Mouse (Mus musculus) lung, postnatal 10 days (tissue): Measurements from ENCODE around the gene Pcnx.
"Not testable (repeated sequence)": the region's sequence is repeated elsewhere in the genome, so short reads cannot be mapped to it uniquely, and the experiment has no call there.

Experiments used
- DNase-seq: peaks from one replicate; pipeline ENCODE4 v3.0.0; 2021

Gene Pcnx

DNA sequence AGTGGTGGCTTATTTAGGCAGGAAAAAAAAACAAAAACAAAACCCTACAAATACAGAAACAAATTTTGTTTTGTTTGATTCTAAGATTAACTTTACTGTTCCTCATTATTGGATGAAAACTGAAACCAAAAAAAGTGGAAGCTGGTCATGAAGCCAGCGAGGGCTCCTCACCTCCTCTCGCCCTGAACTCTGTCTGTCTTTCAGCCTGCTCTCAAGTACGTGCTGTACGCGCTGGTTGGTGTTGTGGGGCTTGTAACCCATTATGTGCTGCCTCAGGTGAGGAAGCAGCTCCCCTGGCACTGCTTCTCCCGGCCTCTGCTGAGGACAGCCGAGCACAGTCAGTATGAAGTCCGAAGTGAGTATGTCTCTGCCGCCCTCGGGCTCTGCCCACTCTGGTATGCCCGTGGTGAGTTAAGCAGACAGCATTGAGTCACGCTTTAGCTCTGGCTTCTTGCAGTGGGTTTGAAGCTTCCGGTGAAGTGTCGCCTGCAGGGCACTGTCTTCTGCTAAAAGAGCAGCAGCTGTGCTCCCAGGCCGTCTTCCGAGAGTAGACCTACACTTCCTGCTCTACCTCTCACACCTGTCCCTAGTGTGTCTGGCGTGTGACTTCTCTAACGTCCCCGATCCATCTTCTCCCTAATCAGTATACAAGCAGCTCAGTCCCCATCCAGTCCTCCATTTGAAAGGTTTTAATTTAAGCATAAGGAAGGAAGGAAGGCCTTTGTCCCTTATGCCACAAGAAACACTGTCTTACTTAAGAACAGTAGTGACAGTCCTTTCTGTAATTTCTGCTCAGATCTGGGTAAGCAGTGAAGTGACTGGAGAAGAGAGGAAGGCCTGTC lies 111.4 kb downstream of the Pcnx start:
- DNase-seq = no peak

DNA sequence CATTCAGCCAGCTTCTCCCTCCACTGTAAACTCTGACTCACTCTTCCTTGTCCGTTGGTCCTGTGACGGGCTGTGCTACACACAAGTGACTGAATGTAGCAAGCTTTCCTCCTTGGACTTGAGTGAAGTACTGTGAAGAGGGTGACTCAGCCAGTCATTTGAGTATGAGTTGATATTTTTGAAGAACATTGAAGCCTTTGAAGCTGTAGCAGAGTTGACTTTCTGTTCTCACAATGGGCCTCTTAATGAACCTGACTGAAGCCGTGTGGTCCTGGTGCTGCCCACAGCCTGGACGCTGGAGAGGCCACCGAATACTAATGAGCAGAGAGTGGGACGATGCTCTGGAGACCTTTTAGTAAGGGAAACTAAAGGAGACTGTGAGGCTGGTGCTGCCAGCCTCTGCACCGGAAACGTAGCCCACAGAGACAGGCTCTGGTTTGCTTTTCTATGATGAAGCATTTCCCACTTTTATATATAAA lies 112.1 kb downstream of the Pcnx start:
- DNase-seq = peak; percentile 68

DNA sequence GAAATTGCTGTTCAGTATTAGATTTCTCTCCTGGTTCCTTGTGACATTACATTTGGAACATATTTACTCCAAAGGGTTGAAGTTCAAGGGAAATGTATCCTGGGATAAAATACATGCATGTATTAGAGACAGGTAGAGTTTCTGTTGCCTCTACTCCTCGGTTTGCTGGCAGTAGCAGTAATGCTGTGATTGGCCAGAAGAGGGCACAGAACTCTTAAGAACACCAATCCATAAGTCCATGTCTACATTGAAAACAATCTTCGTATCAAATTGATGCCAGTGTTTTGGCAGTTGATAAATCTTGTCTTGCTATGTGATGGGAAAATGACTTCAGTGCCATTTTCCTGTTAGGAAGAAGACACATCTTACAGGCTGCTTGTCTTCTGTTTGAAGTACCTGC lies 115.0 kb downstream of the Pcnx start:
- DNase-seq = peak; percentile 53

DNA sequence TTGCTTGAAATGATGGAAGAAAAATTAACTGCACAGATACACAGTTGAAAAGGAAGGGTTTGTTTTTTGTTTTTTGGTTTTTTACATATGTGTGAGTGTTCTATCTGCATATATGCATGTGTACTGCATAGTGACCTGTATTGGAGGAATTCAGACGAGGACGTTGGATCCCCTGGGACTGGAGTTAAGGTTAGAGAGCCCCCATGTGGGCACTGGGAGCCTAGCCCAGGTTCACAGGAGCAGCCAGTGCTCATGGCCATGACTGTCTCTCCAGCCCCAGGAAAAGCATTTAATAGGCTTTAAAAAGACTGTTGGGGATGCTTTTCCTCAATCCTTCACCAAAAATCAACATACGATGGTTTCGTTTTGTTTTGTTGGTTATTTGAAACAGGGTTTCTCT lies 117.5 kb downstream of the Pcnx start:
- DNase-seq = no peak

DNA sequence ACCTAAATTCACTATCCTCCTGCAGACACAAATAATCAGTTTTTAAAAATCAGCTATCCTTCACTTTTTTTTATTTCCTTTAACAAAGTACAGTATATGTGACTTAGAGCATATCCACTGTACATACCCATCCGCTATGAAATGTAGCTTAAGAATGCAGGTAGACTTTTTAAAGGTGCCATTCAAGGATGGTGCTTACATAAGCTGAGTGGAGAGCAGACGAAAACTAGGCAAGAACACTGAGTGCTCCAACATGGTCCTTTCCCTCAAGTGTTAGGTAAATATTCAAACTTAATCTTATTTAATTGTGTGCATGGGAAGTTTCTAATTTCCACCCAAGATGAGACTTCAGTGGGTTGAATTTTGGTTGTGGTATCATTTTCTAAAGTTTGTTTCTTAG lies 119.5 kb downstream of the Pcnx start:
- DNase-seq = no peak

DNA sequence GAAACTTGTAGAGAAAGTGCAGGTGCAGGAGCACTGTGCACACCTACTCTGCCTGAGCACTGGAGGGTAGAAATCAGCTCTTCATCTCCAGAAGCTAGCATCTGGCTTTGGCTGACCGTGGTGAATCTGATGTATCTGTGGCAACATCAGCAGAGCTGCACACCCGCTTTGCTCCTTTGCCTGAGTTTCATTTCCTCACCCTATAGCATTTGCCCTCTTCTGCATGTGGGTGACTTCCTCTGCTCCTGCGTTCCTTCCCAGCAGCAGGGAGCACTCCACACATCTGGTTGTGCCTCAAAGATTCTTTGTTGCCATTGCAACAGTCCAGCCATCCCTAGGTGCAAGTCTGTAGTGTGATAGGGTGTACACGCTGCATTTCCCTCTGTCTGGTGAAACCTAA lies 132.3 kb downstream of the Pcnx start:
- DNase-seq = no peak

DNA sequence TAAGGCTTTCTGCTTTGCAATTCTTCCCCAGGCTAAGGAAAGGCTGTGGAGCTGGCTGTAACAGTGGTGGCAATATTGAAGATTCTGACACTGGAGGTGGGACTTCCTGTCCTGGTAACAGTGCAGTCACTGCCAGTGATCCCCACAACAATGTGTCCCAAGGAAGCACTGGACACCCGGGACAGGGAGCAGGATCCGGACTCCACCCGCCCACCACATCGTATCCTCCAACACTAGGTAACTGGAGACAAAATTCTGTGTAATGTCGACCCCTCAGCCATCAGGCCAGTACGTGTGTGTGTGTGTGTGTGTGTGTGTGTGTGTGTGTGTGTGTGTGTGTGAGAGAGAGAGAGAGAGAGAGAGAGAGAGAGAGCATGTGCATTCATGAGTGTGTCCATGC lies 133.2 kb downstream of the Pcnx start:
- DNase-seq = no peak

DNA sequence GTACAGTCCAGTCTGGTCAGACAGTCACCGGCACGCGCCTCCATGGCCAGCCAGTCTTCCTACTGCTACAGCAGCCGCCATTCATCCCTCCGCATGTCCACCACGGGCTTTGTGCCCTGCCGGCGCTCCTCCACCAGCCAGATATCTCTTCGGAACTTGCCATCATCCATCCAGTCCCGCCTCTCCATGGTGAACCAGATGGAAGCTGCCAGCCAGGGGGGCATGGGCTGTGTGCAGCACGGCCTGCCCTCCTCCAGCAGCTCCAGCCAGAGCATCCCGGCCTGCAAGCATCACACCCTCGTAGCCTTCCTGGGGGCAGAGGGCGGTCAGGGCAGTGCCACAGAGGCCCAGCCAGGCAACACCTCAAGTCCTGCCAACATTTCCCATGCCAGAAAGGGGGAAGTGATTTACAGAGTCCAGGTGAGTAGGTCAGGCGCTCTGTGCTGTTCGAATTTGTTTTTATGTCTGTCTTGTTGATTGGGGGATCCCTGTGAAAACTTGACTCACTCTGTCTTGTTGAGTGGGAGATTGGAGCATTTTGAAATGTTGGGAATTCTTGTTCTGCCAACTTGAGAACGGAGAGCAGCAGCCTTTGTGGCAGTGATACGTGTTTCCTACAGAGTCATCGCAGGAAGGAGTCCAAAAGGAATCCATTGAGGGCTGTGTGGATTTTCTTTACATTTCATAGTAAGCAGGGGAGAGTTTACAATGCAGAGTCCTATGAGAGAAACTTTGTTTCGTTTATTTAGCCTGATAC lies 135.3 kb downstream of the Pcnx start:
- DNase-seq = peak; percentile 12

DNA sequence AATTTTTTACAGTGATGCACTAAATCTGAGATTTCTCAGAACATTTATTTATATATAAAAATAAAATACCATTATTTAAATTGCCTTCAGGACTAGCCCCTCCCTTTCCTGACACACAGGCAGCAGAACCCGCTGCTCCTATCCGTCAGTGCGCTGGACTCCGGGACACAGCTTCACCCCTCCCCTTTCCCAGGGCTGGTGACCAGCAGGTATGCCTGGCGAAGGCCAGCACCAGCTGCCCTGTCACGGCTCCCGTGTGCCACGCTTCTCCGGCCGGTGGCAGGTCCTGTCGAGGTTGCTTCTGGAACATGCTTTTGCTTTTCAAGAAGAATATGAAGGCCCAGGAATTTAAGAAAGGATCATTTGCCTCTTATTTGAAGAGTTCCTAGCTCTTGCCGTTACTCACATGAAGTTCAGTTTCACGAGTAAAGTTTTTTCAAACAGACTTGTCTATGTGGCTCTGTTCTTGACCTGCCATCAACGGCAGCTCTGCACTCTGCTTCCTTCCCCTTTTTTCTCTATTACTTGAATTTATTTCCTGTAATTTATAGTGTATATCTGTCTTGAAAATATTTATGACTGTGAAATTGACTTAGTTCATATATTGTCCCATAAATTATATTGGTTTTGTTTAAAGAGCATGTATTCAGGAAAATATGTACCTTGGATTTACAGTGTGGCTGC lies 137.0 kb downstream of the Pcnx start:
- no peak for DNase-seq

DNA sequence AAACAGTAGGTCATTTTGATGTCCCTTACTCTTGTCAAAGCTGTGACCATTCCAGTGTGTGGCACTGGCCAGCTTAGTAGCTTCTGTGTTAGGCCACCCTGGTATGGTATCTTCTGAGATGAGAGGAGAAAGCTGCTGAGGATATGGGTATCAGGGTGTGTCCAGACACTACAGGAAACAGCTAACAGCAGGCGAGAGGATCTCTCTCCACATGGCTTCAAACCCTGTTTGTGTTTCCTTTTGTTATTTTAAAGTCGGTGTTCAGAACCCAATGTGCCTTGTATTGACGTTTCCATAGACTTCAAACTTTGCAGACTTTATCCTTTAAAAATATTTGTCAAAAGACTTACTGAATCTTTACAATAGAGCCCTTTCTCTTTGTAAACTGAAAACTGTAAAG lies 137.7 kb downstream of the Pcnx start:
- no peak for DNase-seq

DNA sequence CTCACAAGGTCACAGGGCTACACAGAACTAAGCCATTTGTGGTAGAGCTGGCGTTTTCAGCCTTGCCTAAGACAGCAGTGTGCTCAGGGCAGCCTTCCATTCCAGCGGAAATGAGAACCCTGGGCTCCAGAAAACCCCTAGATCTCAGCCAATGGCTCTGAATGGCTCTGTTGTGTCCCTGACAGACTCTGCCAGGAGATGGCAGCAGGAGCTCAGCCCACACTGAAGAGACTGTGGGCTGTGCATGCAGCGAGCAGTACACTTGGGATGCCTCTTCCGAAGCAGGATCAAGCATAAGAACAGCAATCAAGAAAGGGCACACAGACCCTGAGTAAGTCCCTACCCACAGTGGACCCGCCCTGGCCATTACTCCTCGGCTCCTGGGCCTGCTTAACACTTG lies 142.9 kb downstream of the Pcnx start:
- DNase-seq = not testable (repeated sequence)

DNA sequence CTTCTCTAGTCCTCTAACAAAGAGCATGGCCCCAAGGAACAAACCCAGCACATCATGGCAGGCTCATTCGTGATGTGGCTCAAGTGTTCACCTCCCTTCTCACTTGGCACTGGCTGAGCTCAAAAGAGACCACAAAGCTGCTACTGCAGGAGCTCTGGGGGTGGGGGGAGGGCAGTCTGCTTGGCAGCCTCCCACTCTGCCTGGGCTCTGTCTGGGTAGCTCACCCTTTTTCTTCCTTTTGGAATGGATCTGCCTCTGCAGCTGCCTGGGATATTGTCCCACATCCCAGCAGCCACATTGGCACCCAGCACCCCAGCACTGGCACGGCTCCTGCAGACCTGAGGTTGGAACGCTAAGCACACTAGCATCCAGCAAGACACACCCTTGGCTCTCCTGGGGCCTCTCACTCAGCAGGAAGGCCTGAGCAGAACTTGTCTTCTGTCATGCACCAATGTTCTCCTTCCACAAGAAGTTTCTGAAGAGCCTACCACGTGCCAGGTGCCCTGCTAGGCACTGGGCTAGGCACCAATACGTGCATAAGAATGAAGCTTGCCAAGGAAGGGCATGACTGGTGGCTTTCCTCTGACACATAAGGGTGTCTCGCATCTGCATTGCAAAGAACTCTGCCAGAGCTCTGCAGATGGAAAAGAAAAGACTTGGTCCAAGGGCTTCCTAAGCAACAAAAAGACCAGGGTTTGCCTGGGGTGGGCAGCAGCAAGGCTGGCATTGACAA lies 166.2 kb downstream of the Pcnx start:
- not testable (repeated sequence) for DNase-seq

DNA sequence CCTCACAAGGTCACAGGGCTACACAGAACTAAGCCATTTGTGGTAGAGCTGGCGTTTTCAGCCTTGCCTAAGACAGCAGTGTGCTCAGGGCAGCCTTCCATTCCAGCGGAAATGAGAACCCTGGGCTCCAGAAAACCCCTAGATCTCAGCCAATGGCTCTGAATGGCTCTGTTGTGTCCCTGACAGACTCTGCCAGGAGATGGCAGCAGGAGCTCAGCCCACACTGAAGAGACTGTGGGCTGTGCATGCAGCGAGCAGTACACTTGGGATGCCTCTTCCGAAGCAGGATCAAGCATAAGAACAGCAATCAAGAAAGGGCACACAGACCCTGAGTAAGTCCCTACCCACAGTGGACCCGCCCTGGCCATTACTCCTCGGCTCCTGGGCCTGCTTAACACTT lies 173.7 kb downstream of the Pcnx start:
- not testable (repeated sequence) for DNase-seq

DNA sequence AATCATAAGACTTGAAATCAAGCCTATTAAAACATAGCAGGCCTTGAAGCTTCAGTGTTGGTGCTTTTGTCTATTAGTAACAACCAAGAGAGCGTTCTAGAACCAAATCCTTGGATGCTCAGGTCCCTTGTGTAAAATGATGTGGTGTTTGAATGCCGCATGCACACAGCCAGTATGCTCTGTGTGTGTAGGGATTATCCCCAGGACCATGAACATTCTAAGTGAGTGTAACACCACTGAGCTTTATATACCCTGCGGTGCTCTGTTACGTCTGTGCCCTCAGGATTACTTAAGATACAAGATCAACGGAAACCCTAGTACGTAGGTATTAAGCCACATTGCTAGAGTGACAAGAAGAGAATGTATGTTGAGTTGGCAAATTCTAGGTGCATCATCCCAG lies 174.2 kb downstream of the Pcnx start:
- not testable (repeated sequence) for DNase-seq

DNA sequence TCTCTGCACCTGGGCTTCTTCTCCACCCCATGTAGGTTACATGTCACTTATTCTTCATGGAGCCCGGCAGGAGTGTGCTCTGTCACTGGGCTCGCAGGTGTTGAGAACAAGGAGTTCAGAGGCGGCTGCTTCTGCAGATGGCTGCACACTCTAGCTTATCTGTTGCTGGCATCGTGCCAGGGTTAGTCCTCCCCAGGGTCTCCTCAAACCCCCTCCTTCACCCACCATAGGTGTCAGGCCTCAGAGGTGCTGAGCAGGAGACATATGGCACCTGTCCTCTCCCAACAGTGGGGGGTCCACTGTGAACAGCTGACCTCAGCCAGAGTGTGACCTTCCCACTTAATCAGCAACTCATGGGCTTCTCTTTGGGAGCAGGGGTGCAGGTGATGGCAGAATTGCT lies 184.3 kb downstream of the Pcnx start:
- not testable (repeated sequence) for DNase-seq
